Mouse (Mus musculus) lung, postnatal 14 days (tissue): Measurements from ENCODE around the gene Cog6.
"Not testable (repeated sequence)": the region's sequence is repeated elsewhere in the genome, so short reads cannot be mapped to it uniquely, and the experiment has no call there.

ENCODE experiments used
- DNase-seq: peaks from one replicate; pipeline ENCODE4 v3.0.0; 2021

Gene Cog6

DNA sequence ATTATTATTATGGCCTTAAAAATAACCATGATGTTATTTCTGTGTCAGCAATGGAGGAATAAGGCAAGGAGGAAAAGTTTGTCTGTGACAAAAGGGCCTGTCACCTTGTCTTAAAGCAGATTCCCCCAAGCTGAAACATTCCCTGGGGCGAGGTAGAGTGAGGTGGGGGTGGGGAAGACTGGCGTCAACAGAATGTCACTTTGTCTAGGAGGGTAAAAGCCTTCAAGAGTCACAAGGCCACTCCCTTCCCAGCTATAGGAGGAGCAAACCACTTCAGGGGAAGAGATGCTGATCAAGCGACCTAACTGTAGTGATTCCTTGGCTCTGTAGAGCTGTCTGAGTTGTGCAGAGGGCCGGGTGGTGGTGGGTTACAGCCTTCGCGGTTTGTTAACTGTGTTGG lies 14.5 kb upstream of the Cog6 start:
- DNase-seq = no peak

DNA sequence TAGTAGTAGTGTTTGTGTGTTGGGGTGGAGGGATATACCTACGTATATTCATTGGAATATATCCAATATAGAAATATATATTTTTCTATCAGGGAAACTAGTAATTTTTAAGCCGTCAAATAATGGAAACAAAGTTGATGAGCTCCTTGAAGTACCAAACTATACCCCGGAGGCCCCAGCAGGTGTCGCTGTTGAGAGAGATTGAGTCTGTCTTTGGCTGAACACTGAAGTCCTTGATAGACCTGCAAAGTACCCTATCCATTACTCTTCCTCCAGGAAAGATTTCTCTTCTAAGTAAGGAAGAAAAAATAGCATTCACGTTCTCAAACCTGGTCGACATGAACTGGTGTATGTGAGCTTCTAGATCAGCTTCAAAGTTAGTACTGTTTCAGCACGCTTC lies 12.0 kb upstream of the Cog6 start:
- DNase-seq = peak; percentile 80

DNA sequence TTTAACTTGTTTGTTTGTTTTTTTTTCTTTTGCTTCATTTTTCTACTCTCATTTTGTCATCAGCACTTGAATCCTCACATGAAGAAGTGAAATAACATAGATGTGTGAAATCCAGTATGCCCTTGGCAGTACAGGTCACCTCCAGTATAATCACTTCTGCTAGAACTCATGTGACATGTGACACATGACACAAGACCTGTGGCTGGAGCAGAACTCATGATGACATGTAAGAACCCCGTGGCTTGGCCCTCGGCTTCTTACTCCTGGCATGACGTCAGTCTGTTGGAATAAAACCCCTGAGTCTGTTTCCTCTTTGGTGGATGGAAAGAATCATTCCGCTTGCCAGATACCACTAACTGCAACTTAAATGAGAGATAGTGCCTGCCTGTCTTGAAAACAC lies 10.3 kb upstream of the Cog6 start:
- DNase-seq = no peak

DNA sequence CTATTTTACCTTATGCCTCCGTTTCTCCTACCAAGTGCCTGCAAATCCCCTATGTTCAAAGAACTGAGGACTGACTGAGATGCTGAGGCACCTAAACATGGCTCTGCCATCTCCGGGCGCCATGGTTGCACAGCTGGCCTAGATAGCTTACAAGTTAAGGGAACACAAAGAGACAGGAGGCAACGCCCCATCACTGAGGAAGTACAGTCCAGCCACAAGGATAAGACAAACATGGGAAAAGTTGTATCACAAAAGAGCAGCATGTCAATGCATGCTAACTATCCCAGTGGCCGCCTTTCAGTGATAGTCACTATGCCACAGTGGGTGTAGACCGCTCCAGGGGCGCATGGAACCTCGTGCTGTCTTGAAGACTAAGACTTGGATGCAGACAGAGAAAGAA lies 9.6 kb downstream of the Cog6 start:
- no peak for DNase-seq

DNA sequence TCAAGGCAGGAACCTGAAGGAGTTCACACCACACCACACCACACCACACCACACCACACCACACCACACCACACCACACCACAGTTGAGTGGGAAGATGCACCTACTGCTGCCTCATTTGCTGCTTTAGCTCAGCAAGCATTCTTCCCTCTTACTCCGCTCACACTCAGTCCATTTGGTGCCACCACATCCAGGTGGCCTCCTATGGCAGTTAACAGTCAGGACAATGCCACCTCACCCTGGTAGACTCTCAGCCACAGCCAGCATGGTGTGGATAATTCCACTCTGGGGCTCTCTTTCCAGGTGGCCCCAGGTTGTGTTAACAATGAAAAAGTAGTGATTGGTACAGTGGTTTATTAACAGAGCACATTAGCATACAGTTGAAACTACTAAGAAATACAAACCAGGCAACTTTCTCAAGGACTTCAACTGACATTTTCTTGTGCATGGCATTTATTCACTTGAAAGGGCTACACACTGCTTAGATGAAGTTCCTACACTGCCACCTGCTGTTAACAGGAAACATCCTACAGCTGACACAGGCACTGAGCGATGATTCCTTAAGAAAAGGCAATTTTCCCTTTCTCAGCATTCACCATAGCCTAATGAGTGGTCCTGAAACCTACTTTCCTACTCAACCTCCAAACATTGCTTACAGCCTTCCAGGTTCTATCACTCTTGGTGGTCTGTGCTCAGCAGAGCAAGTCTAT lies 12.5 kb downstream of the Cog6 start:
- DNase-seq = peak; percentile 30

DNA sequence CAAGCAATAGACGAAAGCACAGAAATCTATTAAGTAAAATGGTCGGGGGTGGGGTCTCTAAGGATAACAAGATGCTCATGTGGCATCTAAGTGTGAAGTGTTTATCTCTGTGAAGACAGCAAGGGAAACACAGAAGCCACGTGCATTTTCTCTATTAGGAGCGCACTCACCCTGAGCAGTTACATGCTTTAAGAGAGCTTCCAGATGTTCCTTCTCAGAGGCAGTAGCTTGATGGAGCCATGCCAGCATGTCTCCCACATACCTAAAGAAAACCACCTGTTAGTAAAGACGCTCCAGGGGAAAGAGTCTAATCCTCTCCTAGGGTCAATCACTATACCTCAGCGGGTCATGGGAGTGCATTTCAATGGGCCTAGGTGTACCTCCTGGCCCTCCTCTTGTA lies 15.0 kb downstream of the Cog6 start:
- DNase-seq = peak; percentile 12

DNA sequence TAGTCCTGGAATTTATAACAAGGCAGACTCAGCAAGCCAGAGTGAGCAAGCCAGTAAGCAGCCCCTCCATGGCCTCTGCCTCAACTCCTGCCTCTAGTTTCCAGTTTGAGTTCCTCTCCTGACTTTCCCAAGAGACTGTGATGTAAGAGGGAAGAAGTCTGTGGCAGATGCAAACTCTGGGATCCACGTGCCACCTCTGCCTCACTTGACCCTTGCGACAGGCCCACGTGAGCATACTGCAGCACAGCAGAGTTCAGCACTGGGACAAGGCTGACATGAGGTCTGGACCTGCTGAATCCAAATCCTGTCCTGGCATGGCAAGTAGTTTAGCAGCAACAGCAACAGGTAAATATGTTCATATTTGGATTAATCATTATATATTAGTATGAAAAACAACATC lies 17.0 kb downstream of the Cog6 start:
- DNase-seq = no peak

DNA sequence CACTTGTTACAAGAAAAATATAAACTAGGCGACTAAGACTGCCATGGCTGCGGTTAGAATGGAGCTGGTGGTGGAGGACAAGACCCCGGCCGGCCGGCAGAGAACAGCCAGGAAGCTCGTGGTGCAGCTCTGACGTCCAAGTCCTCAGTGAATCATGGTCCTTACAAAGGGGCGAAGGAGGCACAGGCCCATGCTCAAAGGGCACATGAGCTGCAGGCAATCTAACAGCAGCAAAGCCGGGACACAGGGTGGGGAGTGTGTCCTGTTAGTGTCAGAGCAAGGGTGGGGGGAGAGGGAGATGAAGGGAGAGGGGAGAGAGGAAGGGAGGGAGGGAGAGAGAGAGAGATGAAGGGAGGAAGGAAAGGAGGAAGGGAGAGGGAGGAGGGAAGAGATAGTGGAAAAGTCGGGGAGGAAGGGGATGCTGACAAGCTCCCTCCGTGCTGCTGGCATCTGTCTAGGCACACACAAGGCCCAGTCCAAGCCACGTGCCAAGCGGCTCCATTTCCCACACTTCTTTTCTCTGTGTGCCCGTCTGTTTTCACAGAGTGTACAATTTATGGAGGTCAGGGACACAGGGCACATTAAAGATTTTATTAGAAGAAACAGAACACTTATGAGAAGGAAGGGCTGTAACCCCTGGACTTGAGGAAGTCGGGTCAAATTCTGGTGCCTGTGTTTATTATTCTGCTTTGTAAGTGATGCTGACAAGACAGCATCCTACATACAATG lies 17.9 kb downstream of the Cog6 start:
- DNase-seq = no peak

DNA sequence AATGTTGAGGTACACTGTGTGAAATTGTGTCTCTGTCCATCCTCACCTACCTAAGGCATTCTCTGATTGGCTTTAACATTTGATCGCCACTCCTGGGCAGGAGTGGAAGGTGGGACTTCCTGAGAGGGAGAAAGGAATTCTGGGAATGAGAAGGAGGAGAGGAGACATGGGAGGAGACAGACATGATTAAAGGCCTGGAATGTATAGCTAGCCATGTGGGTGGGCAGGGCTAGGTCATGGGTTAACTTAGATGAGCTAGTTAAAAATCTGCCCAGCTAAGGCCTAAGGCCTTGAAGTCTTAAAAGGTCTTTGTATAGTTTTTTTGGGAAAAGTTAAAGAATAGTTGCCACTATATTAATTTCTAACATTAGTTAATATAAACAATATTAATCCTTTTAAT lies 19.7 kb downstream of the Cog6 start:
- no peak for DNase-seq

DNA sequence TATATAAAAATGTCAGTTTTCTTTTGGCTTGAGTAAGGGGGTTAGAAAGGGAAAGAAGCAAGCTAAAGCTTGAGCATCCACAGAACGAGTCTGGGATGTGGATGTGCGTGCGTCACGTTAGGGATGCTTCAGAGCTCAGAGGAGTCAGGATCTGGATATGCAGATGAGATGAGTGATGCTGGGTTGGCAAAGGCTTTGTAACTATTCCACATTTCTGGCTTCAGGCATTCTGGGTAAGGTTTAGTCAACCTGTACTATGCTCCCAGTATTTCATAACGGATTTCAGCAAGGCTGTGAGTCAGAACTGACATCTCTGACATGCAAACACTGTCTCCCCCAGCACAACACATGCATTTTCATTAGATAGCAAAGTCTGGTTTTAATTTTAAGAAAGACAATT lies 20.4 kb downstream of the Cog6 start:
- DNase-seq = no peak

DNA sequence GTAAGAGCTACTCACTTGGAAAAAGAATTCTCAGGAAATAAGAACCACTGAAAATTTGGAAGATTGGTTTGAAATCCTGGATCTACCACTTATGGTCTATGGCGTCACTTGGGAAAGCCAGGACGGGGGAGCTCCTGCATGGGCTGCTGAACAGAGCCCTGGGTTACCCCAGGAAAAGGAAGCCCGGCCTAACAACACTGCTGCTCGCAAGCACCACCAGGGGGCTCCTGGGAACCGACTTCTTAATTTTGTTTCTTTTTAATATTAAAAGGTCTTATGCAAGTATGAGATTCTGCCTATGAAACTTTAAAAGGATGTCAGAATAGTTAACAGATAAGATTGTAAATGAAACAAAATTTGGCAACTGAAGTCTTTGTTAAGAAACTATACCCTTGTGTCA lies 22.4 kb downstream of the Cog6 start:
- DNase-seq = peak; percentile 14

DNA sequence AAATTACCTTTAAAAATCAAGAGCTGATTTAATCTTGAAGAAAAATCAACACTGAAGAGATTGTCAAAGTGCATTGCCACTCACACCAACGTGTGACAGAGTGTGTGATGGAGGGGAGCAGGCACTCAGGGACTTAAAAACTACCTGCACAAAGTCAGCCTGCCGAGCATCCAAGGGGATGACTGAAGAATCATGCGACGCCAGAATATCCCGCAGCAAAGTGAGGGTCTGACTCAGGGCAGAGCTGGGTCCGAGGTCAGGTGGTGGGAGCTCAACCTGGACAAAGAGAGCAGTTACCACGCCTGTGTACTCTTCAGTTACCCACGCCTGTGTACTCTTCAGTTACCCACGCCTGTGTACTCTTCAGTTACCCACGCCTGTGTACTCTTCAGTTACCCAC lies 23.7 kb downstream of the Cog6 start:
- DNase-seq = no peak

DNA sequence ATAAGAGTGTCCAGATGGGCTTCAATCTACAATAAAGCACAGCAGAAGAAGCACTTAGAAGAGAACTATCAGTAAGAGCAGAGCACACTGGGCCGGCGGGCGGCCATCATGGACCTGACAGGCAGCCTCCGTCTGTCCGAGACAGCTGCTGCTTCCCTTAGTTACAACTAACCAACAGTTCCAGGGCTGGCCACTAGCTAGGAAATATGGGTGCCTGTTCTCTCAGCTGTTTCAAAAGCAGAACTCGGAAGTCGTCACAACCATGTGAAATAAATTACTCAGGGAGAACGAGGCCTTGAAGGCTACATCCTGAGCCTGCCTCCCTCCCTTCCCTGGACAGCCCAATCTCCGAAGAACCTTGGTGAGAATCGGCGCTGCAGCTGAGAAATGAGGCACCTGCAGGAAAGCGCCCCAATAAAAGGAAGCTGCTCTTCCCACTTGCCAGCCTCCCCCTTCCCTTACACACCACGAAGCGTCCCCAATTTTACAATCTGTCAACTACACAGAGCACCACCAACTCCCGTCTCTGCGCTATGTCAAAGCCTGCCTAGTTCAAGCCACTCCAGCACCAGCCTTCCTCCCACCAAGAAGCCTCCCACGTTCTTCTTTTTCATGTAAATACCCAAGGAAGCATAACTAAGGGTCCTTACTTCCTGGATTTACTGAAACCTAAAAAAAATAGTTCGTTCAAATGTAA lies 26.8 kb downstream of the Cog6 start:
- DNase-seq = no peak

DNA sequence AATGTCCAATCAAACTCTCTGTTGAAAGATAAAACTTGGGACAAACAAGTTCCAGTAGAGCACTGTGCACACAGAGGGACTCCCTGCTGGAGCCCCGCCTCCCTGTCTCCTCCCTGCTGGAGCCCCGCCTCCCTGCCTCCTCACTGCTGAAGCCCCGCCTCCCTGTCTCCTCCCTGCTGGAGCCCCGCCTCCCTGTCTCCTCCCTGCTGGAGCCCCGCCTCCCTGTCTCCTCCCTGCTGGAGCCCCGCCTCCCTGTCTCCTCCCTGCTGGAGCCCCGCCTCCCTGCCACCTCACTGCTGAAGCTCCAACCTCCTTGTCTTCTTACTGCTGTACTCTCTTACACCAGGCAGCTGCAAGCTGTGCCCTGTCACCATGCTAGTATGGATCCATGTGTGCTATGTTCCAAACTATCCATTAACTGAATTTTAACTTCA lies 31.5 kb downstream of the Cog6 start:
- not testable (repeated sequence) for DNase-seq

DNA sequence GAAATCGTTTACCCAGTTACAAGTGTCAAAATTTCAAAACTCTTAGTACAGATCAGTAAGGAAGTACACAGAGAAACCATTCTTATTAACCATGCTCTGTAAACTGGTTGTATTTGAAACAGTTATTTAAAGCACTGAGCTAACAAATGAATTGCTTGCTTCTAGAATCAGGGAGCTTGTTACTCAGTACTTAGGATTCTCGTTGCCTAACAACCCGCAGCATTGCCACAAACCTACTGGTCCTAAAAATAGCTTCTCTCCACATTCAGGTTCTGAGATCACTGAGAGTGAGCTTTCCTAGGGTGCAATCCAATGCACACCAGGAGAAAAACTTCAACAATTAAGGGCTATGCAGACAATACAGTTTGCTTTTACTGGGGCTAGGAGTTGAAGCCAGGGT lies 33.3 kb downstream of the Cog6 start:
- DNase-seq = no peak

DNA sequence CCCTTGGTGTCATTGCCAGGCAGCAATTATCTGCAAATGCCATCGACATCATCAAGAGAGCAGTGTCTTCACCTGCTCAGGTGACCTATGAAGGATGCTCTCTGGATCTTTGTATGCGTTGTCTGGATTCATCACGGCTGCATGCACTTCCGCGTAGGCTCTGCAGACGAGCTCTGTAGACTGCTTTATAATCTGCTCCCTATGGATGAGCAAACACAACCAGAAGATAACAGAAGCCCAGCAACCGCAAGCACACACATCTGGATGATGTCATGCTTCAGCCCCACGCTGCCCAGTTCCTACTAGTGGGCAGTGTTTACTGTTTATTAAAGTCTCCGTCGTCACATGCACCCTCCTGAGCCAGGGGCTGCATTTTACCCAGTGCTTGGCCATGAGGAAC lies 34.0 kb downstream of the Cog6 start:
- no peak for DNase-seq

DNA sequence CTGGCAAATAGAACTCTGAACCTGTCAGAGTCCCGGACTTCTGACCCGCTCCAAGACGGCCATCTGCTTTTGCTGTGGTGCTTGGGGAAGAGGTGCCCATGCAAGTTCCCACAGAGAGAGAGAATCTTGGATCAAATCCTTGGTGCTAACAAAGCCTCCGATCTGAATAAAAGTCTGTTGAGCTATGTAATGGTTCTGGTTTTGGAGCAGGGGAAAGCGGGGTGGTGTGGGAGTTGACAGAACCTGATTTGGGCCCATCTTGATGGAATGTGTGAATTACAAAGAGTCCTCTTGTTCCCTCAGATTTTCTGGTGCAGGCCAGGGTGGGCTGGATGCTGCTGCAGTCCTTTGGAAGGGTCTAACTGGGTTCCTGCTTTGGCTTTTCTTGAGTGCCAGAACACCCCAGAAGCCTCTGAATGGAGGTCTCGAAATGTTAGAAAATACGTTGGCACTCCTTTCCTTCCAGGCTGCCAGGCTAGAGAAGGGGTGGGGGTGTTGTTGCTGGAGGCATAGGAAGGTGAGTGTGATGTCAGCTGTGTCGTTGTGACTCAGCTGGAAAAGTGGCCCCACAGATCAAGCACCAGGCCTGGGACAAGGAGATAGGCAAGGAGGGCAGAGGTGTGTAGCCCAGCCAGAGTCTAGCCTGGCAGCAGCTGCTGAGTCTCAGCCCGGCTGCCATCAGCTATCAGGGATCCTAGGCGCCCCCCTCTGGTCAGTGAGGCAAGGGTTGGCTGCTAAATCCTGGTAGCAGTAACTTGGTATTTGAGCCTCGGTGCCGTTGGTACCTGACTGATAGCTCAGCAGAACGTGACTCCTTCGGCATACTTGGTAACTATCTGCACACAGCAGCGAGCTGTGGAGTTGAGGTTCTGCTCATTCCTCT lies 42.1 kb downstream of the Cog6 start:
- peak; percentile 89 for DNase-seq

DNA sequence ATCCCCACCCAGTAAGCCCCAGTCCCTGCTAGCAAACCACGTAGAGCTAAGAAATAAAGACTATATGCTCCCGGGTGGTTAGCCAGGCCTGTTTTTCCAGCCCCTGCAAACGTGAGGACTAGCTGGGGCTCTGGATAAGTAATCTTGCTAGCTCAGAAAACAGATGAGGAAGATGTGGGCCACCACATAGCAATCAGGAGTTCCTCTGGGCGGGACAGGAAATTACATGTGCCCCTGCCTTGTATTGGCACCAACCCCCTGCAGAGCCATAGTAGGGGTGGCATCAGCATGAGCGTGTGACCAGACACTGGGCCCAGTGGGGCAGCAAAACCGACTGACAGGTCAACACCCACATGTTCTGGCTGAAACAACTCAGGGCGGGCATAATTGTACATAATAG lies 44.1 kb downstream of the Cog6 start:
- DNase-seq = no peak

DNA sequence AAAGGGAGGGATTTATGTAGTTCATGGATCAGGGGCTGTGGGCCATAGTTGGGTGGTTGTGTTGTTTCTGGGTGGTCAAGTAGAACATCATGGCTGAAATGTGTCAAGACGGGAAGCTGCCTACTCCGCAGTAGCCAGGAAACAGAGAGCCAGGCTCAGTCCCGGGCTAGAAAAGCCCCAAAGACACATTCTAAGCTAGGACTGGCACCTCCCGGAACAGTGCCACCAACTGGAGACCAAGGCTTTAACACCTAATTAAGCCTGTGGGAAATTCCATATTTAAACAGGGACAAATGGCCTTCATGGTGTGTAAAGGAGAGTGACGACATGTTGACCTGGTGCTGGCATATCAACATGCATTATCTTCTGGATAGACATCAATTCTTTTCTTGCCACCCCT lies 50.0 kb downstream of the Cog6 start:
- DNase-seq = no peak

DNA sequence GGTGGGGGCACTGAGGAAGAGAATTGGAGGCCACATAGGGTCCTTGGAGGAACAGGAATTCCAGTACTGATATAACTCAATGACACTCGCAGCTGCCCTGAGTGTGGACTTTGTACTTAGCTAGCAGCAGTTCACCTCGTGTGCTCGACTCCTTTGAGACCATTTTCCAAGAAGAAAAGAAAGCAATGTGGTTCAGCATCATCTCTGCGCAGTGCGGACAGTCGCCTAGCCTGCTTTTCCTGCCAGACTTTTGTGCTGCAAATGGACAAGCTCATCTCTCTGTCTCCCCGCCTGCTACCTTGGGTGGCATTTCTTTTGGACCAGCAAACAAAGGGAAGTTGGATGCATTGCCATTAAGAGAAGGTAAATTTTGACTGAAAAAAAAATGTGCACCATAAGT lies 52.8 kb downstream of the Cog6 start:
- DNase-seq = no peak

DNA sequence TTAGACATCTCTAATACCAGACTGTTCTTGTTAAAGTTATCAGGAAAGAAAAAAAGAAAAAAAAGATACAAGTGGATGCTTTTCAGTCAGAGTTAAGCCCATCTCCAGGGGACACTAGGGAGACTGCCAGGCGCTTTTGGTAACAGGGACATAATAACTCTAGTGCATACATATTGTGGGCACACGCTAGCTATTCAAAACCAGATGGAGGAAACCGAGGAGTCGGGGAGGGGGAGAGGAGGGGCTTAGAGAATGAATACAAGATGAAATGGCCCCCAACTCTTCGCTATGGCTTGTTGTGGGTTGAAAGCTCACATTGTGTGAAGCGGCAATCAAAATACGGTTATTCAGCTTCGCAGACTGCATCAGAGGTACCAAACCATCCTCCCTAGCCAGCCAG lies 53.6 kb downstream of the Cog6 start:
- DNase-seq = no peak

DNA sequence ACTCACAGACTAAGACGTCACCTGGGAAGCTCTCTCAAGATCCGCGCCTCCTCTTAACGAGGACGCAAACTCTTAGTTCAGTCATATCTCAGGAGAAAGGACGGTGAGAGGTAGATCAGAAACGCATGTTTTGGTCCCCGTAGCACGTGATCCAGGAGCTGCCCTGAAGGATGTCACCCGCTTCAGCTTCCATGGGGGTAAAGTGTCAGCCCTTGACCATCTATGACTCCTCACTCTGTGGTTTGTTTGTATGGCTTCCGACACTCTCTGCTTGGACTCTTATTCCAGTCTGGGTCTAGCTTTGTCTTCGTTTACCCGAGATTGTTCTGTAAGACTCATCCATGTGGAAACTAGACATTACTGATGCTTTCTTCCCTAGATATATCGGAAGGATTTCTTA lies 54.6 kb downstream of the Cog6 start:
- no peak for DNase-seq

DNA sequence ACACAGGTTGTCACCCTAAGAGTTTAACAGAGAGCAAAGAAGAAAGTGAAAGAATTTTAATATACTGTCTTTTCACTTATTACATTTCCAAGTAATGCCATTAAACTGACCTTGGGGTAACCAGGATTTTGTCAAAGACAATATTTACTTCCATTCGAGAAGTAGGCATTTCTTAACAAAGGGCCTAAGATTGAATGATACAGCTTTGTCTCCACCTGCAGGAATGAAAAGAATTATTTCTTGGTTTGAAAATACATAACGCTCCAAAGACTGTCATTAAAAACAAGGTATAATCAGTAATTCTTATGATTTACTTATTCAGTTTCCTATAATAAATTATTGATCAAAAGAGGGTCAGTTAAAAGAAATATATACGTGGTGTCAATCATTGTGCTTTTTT lies 55.4 kb downstream of the Cog6 start:
- DNase-seq = no peak
